Mouse (Mus musculus): ENCODE measurements around the gene Faim2. TPM values are rescaled to one million over a fixed set of nuclear protein-coding genes. Genes with fewer than 3 reads are reported as not detected.

Gene Faim2
- polyA plus RNA-seq, 1 experiment: 172 TPM

- H3K27ac ChIP-seq (ENCODE audit: insufficient read depth, low read length): no peak overlapping the region
- TF ChIP-seq POLR2A (IDR thresholded peaks at IDR 0.05; ENCODE audit: extremely low read depth, insufficient read depth, low read length) (no peak), CTCF (IDR thresholded peaks at IDR 0.05; ENCODE audit: extremely low read depth, insufficient read depth, low read length) (no peak)
- H3K4me1 ChIP-seq (ENCODE audit: control insufficient read depth, insufficient read depth, low read length): no peaks in the 10 kb centered on the region
- H3K4me3 ChIP-seq (ENCODE audit: insufficient read depth, low read length): no peak overlapping the region
These were observed 16.1 kb upstream of the Faim2 start for GRCm38 (mm10) chr15:99544047-99544446.

GRCm38 (mm10) chr15:99539891-99540290 is 11.9 kb upstream of the Faim2 start:
- TF ChIP-seq POLR2A (IDR thresholded peaks at IDR 0.05; ENCODE audit: extremely low read depth, insufficient read depth, low read length) (no peak), CTCF (IDR thresholded peaks at IDR 0.05; ENCODE audit: extremely low read depth, insufficient read depth, low read length) (no peak)
- Histone ChIP-seq H3K4me3 (ENCODE audit: insufficient read depth, low read length) (no peak overlapping the region), H3K27ac (ENCODE audit: insufficient read depth, low read length) (no peak overlapping the region), H3K4me1 (ENCODE audit: control insufficient read depth, insufficient read depth, low read length) (no peaks in the 10 kb centered on the region)

- TF ChIP-seq CTCF (IDR thresholded peaks at IDR 0.05; ENCODE audit: extremely low read depth, insufficient read depth, low read length) (no peak), POLR2A (IDR thresholded peaks at IDR 0.05; ENCODE audit: extremely low read depth, insufficient read depth, low read length) (no peak)
- no peak overlapping the region for H3K27ac ChIP-seq (ENCODE audit: insufficient read depth, low read length)
- no peak overlapping the region for H3K4me3 ChIP-seq (ENCODE audit: insufficient read depth, low read length)
- no peaks in the 10 kb centered on the region for H3K4me1 ChIP-seq (ENCODE audit: control insufficient read depth, insufficient read depth, low read length)
These were observed 9.2 kb upstream of the Faim2 start for GRCm38 (mm10) chr15:99536889-99537862.

GRCm38 (mm10) chr15:99532023-99532422 is 4.1 kb upstream of the Faim2 start:
- TF ChIP-seq CTCF (IDR thresholded peaks at IDR 0.05; ENCODE audit: extremely low read depth, insufficient read depth, low read length) (no peak), POLR2A (IDR thresholded peaks at IDR 0.05; ENCODE audit: extremely low read depth, insufficient read depth, low read length) (no peak)
- Histone ChIP-seq H3K4me1 (ENCODE audit: control insufficient read depth, insufficient read depth, low read length) (peaks cover 2% of the 10 kb centered on the region; the same call in 1 of the 2 replicates), H3K4me3 (ENCODE audit: insufficient read depth, low read length) (no peak overlapping the region), H3K27ac (ENCODE audit: insufficient read depth, low read length) (no peak overlapping the region)

- Histone ChIP-seq H3K4me1 (ENCODE audit: control insufficient read depth, insufficient read depth, low read length) (peaks cover 2% of the 10 kb centered on the region; the same call in 1 of the 2 replicates), H3K4me3 (ENCODE audit: insufficient read depth, low read length) (no peak overlapping the region), H3K27ac (ENCODE audit: insufficient read depth, low read length) (no peak overlapping the region)
- TF ChIP-seq POLR2A (IDR thresholded peaks at IDR 0.05; ENCODE audit: extremely low read depth, insufficient read depth, low read length) (no peak), CTCF (IDR thresholded peaks at IDR 0.05; ENCODE audit: extremely low read depth, insufficient read depth, low read length) (no peak)
These were observed 3.2 kb upstream of the Faim2 start for GRCm38 (mm10) chr15:99531146-99531545.

- peak overlapping the region; percentile 76 for H3K4me3 ChIP-seq (ENCODE audit: insufficient read depth, low read length)
- H3K4me1 ChIP-seq (ENCODE audit: control insufficient read depth, insufficient read depth, low read length): peaks cover 3% of the 10 kb centered on the region
- H3K27ac ChIP-seq (ENCODE audit: insufficient read depth, low read length): peak overlapping the region; percentile 62; the same call in 1 of the 2 replicates
- TF ChIP-seq POLR2A (IDR thresholded peaks at IDR 0.05; ENCODE audit: extremely low read depth, insufficient read depth, low read length) (no peak; the same call in 1 of the 2 replicates), CTCF (IDR thresholded peaks at IDR 0.05; ENCODE audit: extremely low read depth, insufficient read depth, low read length) (no peak)
These were observed 1.3 kb downstream of the Faim2 start for GRCm38 (mm10) chr15:99526681-99527080.

GRCm38 (mm10) chr15:99520306-99520705 is 7.7 kb downstream of the Faim2 start:
- TF ChIP-seq POLR2A (IDR thresholded peaks at IDR 0.05; ENCODE audit: extremely low read depth, insufficient read depth, low read length): no peak
- no peak for TF ChIP-seq CTCF (IDR thresholded peaks at IDR 0.05; ENCODE audit: extremely low read depth, insufficient read depth, low read length)
- no peak overlapping the region for H3K27ac ChIP-seq (ENCODE audit: insufficient read depth, low read length)
- no peaks in the 10 kb centered on the region for H3K4me1 ChIP-seq (ENCODE audit: control insufficient read depth, insufficient read depth, low read length)
- no peak overlapping the region for H3K4me3 ChIP-seq (ENCODE audit: insufficient read depth, low read length)

GRCm38 (mm10) chr15:99519626-99520025 is 8.3 kb downstream of the Faim2 start:
- no peak overlapping the region for H3K27ac ChIP-seq (ENCODE audit: insufficient read depth, low read length)
- no peaks in the 10 kb centered on the region for H3K4me1 ChIP-seq (ENCODE audit: control insufficient read depth, insufficient read depth, low read length)
- no peak overlapping the region for H3K4me3 ChIP-seq (ENCODE audit: insufficient read depth, low read length)
- no peak for TF ChIP-seq CTCF (IDR thresholded peaks at IDR 0.05; ENCODE audit: extremely low read depth, insufficient read depth, low read length)
- no peak for TF ChIP-seq POLR2A (IDR thresholded peaks at IDR 0.05; ENCODE audit: extremely low read depth, insufficient read depth, low read length)

GRCm38 (mm10) chr15:99517715-99518114 is 10.2 kb downstream of the Faim2 start:
- no peaks in the 10 kb centered on the region for H3K4me1 ChIP-seq (ENCODE audit: control insufficient read depth, insufficient read depth, low read length)
- H3K27ac ChIP-seq (ENCODE audit: insufficient read depth, low read length): no peak overlapping the region
- H3K4me3 ChIP-seq (ENCODE audit: insufficient read depth, low read length): no peak overlapping the region
- TF ChIP-seq CTCF (IDR thresholded peaks at IDR 0.05; ENCODE audit: extremely low read depth, insufficient read depth, low read length) (no peak), POLR2A (IDR thresholded peaks at IDR 0.05; ENCODE audit: extremely low read depth, insufficient read depth, low read length) (peak; percentile 2; the same call in 1 of the 2 replicates)

GRCm38 (mm10) chr15:99516715-99517114 is 11.2 kb downstream of the Faim2 start:
- Histone ChIP-seq H3K4me3 (ENCODE audit: insufficient read depth, low read length) (no peak overlapping the region), H3K4me1 (ENCODE audit: control insufficient read depth, insufficient read depth, low read length) (no peaks in the 10 kb centered on the region), H3K27ac (ENCODE audit: insufficient read depth, low read length) (no peak overlapping the region)
- TF ChIP-seq POLR2A (IDR thresholded peaks at IDR 0.05; ENCODE audit: extremely low read depth, insufficient read depth, low read length) (no peak), CTCF (IDR thresholded peaks at IDR 0.05; ENCODE audit: extremely low read depth, insufficient read depth, low read length) (no peak)
